Mouse (Mus musculus): ENCODE measurements around the gene Gm11444.

DNA sequence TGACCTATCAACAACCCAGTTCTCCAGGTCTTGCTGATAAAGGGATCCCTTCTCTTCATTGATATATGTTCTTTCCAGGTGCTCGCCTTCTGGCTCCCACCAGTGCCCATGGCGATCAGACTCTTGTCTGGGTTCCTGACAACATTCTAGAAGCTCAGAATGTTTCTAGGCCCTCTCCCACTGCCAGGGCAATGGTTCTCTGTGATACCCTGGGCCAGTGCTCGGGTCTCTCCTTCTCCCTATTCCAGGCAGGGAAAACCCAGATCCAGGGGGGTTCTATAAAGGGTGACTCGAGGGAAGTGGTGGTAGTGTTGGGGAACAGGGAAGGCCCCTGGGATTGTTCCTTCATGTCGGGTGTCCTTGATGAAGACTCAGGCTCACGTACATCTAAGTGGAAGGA, at the start of gene Gm11444:
- TF ChIP-seq CTCF (IDR thresholded peaks at IDR 0.05; ENCODE audit: low read depth) (no peak), EP300 (IDR thresholded peaks at IDR 0.05; ENCODE audit: low read depth) (no peak)
